Mouse (Mus musculus): ENCODE results near the gene Pmpcb.

GRCm38 (mm10) chr5:21702873-21703475 lies 34.0 kb upstream of the Pmpcb start:
- TF ChIP-seq GATA1 (IDR thresholded peaks at IDR 0.05; ENCODE audit: borderline replicate concordance, low read length) (no peak), FLI1 (IDR thresholded peaks at IDR 0.05; ENCODE audit: low read length) (no peak)

Measured in megakaryocyte, embryonic 14.5 days (primary cell).